Mouse (Mus musculus) stomach, embryonic 15.5 days (tissue): ENCODE measurements at regions not wholly inside any gene's neighbourhood (a gene's known extent, or its start where the extent isn't known, plus 50 kb on each side); places are given as distances from the start of the nearest gene placed in this dataset.

Source experiments
- ATAC-seq: fragments of 200-750 bp; cut with Nextera tagmentation; 2 replicates; pipeline ENCODE4 v1.8.0; 2017; ENCODE audit warnings: low read depth, moderate number of reproducible peaks, moderate TSS enrichment; ENCODE audit not compliant: insufficient read depth, low FRiP score
- H3K27ac ChIP-seq: fragments of 300-500 bp; sonication (generic); 2 replicates; pipeline ENCODE4 v1.5.1; 2015; ENCODE audit warnings: mild to moderate bottlenecking, inconsistent platforms
- H3K27me3 ChIP-seq: fragments of 300-500 bp; sonication (generic); replicated peaks from 2 replicates; pipeline ENCODE4 v1.6.1; 2015; ENCODE audit warnings: inconsistent platforms
- H3K36me3 ChIP-seq: fragments of 300-500 bp; sonication (generic); 2 replicates; pipeline ENCODE4 v1.6.1; 2015; ENCODE audit warnings: inconsistent platforms
- H3K4me1 ChIP-seq: fragments of 300-500 bp; sonication (generic); 2 replicates; pipeline ENCODE4 v1.6.1; 2015; ENCODE audit warnings: inconsistent platforms
- H3K4me2 ChIP-seq: fragments of 300-500 bp; sonication (generic); 2 replicates; pipeline ENCODE4 v1.6.1; 2015; ENCODE audit warnings: mild to moderate bottlenecking, inconsistent platforms
- H3K4me3 ChIP-seq: fragments of 300-500 bp; sonication (generic); replicated peaks from 2 replicates; pipeline ENCODE4 v1.5.1; 2015; ENCODE audit warnings: inconsistent platforms
- H3K9ac ChIP-seq: fragments of 300-500 bp; sonication (generic); 2 replicates; pipeline ENCODE4 v1.6.1; 2015; ENCODE audit warnings: inconsistent platforms
- H3K9me3 ChIP-seq: fragments of 300-500 bp; sonication (generic); 2 replicates; pipeline ENCODE4 v1.6.1; 2016; ENCODE audit warnings: inconsistent platforms
- WGBS: fragments of 180-500 bp; shearing (Covaris S2); methylation state at CpG from one replicate; pipeline ENCODE4 v1.1.7; 2015; 5-methylcytosine and 5-hydroxymethylcytosine counted together

DNA sequence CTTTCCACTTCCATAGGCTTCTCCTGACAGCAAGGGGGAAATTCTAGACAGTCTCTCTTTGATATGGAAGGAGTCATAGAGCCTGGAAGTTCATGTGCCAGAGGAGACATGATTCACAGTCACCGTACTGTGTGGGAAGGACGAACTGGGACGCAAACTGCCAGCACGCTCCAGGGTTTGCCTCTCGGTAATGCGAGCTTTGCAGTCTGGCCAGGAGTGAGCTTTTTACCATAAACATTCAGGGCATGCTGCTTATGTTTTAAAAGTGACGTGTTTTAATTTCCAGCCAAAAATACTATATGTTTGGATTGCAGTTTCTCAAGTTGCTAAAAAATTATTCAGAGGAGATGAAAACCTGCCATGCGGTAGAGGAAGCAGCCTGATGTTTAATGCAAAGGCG lies 292.3 kb upstream of the 4930535I16Rik start:
- Histone ChIP-seq H3K4me2 (no peak overlapping the region), H3K36me3 (no peaks in the 10 kb centered on the region), H3K4me3 (no peak overlapping the region), H3K27ac (no peak overlapping the region), H3K27me3 (no peaks in the 10 kb centered on the region), H3K9ac (no peak overlapping the region), H3K9me3 (no peaks in the 10 kb centered on the region), H3K4me1 (no peaks in the 10 kb centered on the region)
- WGBS: 54% methylated on average over 9 of the region's 9 CpGs
- ATAC-seq: no peak

DNA sequence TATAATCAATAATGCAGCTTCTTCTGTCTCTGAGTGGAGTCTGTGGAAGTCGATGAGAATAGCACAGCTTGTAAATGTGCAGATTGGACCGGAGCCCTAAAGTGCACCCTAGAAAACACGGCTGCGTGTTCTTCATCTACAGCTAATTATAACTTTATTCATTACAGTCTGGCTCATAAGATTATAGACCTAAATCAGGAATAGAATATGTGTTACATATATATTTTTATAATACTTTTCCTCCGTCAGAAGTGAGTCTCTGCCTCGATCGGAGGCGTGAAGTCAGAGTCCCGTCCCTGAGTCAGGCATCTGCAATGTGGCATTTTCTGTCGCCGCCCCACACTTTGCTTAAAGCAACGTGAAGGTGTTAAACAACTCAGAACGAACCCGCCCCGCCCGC lies 288.7 kb upstream of the 4930535I16Rik start:
- Histone ChIP-seq H3K27me3 (no peaks in the 10 kb centered on the region), H3K9me3 (no peaks in the 10 kb centered on the region), H3K36me3 (no peaks in the 10 kb centered on the region), H3K9ac (no peak overlapping the region), H3K27ac (no peak overlapping the region), H3K4me3 (no peak overlapping the region), H3K4me1 (no peaks in the 10 kb centered on the region), H3K4me2 (no peak overlapping the region)
- 73% methylated on average over 16 of the region's 16 CpGs for WGBS
- no peak for ATAC-seq

DNA sequence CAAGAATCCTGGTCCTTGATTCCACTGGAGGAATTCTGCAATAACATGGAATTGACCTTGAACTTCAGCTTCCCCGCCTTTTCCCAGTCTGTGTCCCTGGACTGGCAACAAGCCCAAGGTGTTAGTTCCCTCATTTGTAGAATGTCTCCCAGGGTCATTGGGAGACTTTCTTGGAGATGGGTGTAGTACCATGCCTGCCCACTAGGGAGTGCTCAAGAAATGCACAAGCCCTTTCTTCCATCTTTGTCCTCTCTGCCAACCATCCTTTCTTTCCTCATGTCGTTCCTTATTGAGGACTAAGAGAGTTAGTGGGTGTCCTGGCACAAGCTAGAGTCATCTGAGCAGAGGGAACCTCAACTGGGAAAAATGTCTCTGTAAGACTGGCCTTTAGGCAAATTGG lies 285.9 kb upstream of the 4930535I16Rik start:
- no peak for ATAC-seq
- Histone ChIP-seq H3K9me3 (no peaks in the 10 kb centered on the region), H3K9ac (no peak overlapping the region), H3K27me3 (peaks cover 10% of the 10 kb centered on the region; the same call in 1 of the 2 replicates), H3K4me2 (no peak overlapping the region), H3K4me1 (no peaks in the 10 kb centered on the region), H3K4me3 (no peak overlapping the region), H3K27ac (no peak overlapping the region), H3K36me3 (no peaks in the 10 kb centered on the region)
- WGBS: 68% methylated on average over 2 of the region's 2 CpGs

DNA sequence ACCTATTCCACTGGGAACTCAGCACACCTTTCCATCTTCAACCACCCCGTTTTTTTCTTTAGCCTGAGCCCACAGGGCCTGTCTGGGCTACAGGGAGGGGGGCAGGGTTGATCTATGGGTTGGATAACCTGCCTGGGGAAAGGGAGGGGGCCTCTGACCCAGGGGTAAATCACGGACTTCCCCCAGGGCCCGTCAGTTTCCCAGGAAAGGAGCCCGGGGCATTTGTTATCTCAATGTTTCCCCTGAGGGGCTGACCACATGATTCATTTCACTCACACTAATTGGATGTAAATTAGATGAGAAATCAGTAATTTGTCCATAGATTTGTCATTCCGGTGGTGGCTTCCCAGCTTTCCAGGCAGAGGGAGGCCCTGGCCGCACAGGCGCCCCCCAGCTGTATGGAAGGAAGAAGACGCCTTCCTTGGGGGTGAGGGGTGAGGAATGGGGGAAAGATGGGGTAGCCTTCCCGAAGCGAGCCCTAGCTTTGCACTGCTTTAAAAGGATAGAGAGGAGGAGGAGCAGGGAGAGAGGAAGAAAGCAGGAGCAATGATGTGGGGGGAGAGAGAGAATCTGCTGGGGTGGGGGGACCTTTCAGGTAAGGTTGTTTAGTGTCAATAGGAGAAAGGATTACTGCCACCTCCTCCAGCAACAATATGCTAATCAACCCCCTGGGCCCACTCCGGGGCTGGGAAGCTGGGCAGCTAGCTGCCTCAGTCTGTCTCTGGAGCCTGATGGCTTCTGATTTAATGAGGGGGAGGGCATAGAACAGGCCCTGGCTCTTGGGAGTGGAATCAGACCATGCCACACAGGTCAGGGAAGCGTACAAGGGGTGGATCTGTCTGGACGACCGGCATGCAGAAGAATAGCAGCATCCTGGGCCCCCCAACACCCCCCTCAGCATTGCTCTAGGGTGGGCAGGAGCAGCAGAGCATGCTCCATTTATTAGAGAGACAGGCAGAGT lies 282.3 kb upstream of the 4930535I16Rik start:
- Histone ChIP-seq H3K9me3 (no peaks in the 10 kb centered on the region), H3K9ac (no peak overlapping the region), H3K4me3 (no peak overlapping the region), H3K36me3 (no peaks in the 10 kb centered on the region), H3K27me3 (peaks cover 14% of the 10 kb centered on the region; the same call in 1 of the 2 replicates), H3K4me2 (no peak overlapping the region), H3K4me1 (no peaks in the 10 kb centered on the region), H3K27ac (no peak overlapping the region)
- ATAC-seq: no peak
- 33% methylated on average over 14 of the region's 14 CpGs for WGBS

DNA sequence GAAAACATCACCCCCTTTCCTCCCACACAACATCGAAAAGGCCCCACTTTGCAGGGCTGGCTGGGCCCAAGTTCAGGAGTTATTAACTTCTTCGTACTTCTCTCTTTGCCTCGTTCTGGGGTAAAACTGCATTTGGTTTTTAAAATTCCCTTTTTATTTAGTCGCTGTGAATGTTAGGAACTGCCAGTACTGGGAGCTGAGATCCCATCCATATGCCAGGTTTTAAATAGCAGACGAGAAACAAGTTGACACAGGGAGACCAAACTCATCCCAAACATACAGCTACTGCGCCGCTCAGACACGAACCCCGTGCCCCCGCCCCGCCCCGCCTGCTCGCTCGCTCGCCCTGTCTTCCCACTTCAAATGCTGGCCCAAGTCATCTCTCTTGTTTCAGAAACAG lies 281.0 kb upstream of the 4930535I16Rik start:
- WGBS: 50% methylated on average over 15 of the region's 15 CpGs
- Histone ChIP-seq H3K27me3 (peaks cover 14% of the 10 kb centered on the region), H3K9ac (no peak overlapping the region), H3K4me3 (no peak overlapping the region), H3K36me3 (no peaks in the 10 kb centered on the region), H3K9me3 (no peaks in the 10 kb centered on the region), H3K4me1 (no peaks in the 10 kb centered on the region), H3K27ac (no peak overlapping the region), H3K4me2 (no peak overlapping the region)
- no peak for ATAC-seq

DNA sequence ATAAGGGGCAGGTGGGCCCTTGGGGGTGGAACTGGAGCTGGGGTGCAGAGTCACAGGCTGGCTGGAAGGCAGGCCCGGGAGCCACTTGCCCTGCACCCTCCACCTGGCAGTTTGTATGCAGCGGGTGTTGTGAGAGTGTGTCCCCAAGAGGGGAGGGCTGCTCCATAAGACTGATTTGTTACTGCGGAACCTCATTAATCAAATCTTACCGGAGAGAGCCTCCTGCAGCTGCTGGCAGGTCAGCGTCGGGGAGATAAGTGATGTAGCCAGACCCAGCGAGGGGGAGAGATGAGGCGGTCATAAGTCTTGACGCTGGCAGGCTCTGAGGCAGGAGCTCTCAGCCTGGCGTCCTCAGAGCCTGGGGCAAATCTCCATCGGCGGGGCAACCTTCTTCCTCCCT lies 278.9 kb upstream of the 4930535I16Rik start:
- Histone ChIP-seq H3K9ac (no peak overlapping the region), H3K4me1 (no peaks in the 10 kb centered on the region), H3K4me3 (no peak overlapping the region), H3K9me3 (no peaks in the 10 kb centered on the region), H3K36me3 (no peaks in the 10 kb centered on the region), H3K27me3 (peaks cover 21% of the 10 kb centered on the region), H3K27ac (no peak overlapping the region), H3K4me2 (no peak overlapping the region)
- no peak for ATAC-seq
- 14% methylated on average over 12 of the region's 12 CpGs for WGBS

DNA sequence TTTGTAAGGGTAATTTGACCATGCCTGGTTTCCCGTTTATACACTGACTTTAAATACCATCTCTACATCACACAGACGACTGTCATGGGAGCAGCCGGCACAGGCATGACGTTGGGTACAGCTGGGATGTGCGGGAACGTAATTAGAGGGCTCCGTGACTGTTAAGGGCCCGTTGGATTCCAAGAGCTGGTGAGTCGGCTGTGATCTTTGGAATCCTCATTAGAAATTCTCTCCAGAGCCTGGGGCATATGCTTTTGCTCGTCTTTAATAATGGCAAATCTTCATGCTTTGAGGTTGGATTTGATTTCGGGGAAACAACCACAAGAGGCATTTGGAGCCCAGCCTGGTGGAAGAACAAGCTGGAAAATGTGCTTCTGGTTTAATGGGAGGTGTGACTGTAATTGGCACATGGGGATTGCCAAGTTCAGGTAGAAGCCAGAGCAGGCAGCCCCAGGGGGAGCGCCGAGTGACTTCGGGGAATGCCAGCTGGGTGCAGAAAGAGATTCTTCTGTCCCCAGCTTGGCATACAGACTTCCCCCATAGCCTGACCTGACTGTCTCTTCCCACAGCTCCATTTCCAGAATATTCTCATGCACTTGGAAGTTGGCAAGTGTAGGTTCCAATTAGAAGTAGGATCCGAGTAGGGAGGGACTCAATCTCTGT lies 275.4 kb upstream of the 4930535I16Rik start:
- H3K9ac ChIP-seq: no peak overlapping the region
- H3K27ac ChIP-seq: no peak overlapping the region

DNA sequence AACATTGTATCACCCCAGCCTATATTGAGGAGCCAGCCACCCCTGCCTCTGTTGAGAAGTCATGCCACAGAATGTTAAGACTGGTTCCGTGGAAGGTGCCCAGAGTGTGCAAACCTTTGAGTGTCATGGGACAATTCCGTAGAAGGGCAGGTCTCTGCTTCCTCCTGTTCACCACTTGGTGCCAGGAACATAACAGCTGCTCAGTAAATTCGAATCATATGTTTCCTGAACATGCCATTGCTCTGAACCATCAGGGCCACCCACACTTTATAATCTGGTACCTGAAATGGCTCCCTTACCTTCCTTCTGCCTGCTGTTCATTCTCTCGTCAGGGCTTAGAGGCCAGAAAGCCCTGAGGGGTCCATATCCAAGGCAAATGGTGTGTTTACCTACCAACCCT lies 273.0 kb upstream of the 4930535I16Rik start:
- H3K27me3 ChIP-seq: peaks cover 27% of the 10 kb centered on the region
- H3K9me3 ChIP-seq: no peaks in the 10 kb centered on the region
- no peak overlapping the region for H3K4me3 ChIP-seq
- H3K4me2 ChIP-seq: no peak overlapping the region
- no peak overlapping the region for H3K9ac ChIP-seq
- no peaks in the 10 kb centered on the region for H3K4me1 ChIP-seq
- no peak overlapping the region for H3K27ac ChIP-seq
- WGBS: 69% methylated on average over 4 of the region's 4 CpGs
- no peaks in the 10 kb centered on the region for H3K36me3 ChIP-seq
- no peak for ATAC-seq

More for the DNA sequence above, 275.4 kb upstream of the 4930535I16Rik start:
- Histone ChIP-seq H3K4me1 (no peaks in the 10 kb centered on the region), H3K9me3 (no peaks in the 10 kb centered on the region), H3K36me3 (no peaks in the 10 kb centered on the region), H3K4me2 (no peak overlapping the region), H3K27me3 (peaks cover 31% of the 10 kb centered on the region), H3K4me3 (no peak overlapping the region)
- 80% methylated on average over 15 of the region's 15 CpGs for WGBS
- ATAC-seq: no peak

DNA sequence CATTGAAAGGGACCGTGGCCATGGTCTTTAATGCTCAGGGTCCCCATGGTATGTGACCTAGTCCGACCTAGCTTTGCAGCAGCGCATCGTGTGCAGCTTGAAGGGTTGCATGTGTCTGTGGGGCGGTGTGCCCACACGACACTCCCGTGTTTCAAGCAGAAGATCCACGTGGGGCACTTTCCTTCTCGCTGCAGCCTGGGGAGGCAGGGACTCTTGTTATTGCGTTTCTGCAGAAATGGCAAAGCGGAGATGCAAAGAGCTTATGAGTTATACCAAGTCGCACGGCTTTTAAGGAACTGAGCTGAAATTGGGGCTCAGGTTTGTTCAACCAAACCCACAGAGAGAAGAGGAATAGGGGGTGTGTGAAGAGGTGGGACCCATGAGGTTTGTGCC lies 272.2 kb upstream of the 4930535I16Rik start:
- 61% methylated on average over 13 of the region's 13 CpGs for WGBS
- ATAC-seq: no peak
- no peaks in the 10 kb centered on the region for H3K4me1 ChIP-seq
- no peak overlapping the region for H3K4me3 ChIP-seq
- H3K4me2 ChIP-seq: no peak overlapping the region
- no peak overlapping the region for H3K27ac ChIP-seq
- H3K27me3 ChIP-seq: peaks cover 27% of the 10 kb centered on the region
- no peak overlapping the region for H3K9ac ChIP-seq
- H3K36me3 ChIP-seq: no peaks in the 10 kb centered on the region
- H3K9me3 ChIP-seq: no peaks in the 10 kb centered on the region

DNA sequence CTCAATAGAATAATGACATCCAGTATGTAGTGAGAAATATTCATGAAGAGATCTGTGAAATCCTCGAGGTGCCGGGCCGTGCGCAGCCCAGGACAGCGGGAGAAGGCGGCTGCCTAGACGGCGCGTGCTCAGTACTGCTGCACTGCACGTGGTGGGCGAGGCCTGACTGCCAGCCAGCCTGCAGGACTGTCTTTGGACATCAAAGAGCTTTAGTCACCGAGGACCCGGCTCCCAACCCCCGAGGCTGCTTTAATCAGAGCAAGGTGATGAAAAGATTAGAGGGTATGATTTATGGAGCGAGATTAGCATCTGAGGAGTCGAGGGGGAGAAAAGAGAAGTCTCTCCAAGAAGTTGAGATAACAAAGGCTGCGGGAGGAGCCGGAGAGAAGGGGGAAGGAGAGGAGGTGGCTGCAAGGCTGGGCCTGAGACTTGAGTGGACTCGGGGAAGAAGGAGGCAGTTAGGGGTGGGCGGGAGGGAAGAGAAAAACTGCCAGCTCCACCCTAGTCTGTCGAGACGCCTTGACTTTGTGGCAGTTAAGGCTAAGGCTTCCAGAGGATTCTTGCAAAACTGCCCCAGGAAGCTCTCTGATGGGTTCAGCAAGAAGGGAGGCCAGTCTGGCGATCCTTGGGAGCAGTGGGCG lies 271.6 kb upstream of the 4930535I16Rik start:
- Histone ChIP-seq H3K9me3 (no peaks in the 10 kb centered on the region), H3K9ac (no peak overlapping the region), H3K4me1 (no peaks in the 10 kb centered on the region), H3K36me3 (no peaks in the 10 kb centered on the region), H3K4me3 (no peak overlapping the region), H3K27ac (no peak overlapping the region), H3K27me3 (peaks cover 27% of the 10 kb centered on the region), H3K4me2 (no peak overlapping the region)
- peak; percentile 65; the same call in 1 of the 2 replicates for ATAC-seq
- 13% methylated on average over 24 of the region's 24 CpGs for WGBS

DNA sequence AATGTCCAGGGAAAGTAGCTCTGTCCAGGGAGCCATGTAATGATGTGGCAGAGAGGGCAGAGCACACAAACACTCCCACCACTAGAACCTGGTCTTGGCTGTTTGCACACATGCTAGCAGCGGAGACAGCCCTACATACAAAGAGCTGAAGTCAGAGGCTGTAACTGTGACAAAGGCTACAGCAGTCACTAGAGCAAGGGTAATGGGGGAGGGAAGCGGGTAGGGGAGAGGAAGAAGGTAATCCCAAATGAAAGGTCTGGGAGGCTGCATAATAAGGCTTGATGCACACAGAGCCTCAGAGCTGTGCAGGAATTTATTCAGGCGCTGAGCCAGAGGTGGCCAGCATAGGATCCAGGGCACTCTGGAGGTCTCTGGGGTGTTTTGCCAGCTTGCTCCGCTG lies 269.3 kb upstream of the 4930535I16Rik start:
- Histone ChIP-seq H3K4me1 (no peaks in the 10 kb centered on the region), H3K36me3 (no peaks in the 10 kb centered on the region), H3K9ac (no peak overlapping the region), H3K9me3 (no peaks in the 10 kb centered on the region), H3K27me3 (peaks cover 23% of the 10 kb centered on the region), H3K4me2 (no peak overlapping the region), H3K4me3 (no peak overlapping the region), H3K27ac (no peak overlapping the region)
- no peak for ATAC-seq
- 75% methylated on average over 4 of the region's 4 CpGs for WGBS

DNA sequence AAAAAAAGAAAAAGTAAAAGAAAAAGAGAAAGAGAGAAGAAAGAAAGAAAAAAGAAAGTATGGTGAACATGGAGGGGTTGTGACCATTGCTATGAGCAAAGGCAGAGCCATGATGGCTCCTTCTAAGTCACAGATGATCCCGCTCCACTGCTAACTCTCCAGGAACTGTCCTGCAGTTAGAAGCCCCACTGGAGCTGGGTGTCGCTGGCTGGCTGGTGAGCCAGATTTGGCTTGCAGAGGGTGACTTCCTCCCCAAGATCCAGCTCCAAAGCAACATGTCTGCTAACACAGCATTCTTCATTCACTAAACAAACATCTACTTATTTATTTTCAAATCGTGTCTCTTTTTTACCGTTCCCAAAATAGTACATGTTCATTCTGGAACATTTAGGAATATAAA lies 263.5 kb upstream of the 4930535I16Rik start:
- H3K27ac ChIP-seq: no peak overlapping the region

More for the DNA sequence above, 263.5 kb upstream of the 4930535I16Rik start:
- WGBS: 77% methylated on average over 4 of the region's 4 CpGs
- H3K9me3 ChIP-seq: no peaks in the 10 kb centered on the region
- H3K4me1 ChIP-seq: peaks cover 5% of the 10 kb centered on the region; the same call in 1 of the 2 replicates
- no peaks in the 10 kb centered on the region for H3K36me3 ChIP-seq
- no peak overlapping the region for H3K4me2 ChIP-seq
- peaks cover 28% of the 10 kb centered on the region for H3K27me3 ChIP-seq
- no peak overlapping the region for H3K4me3 ChIP-seq
- ATAC-seq: no peak
- no peak overlapping the region for H3K9ac ChIP-seq
